Mouse (Mus musculus) hematopoietic stem cell, adult 5-6 weeks (primary cell): Measurements from ENCODE around the gene Fam129b. TPM values are rescaled to one million over a fixed set of nuclear protein-coding genes. Genes with fewer than 3 reads are reported as not detected.
"Not testable (repeated sequence)": the region's sequence is repeated elsewhere in the genome, so short reads cannot be mapped to it uniquely, and the experiment has no call there.

Experiments used
- ATAC-seq, 2 experiments: fragments of 125-278 bp in 1 of 2; replicated peaks in 1 of 2; 2 replicates each; pipeline ENCODE4 v1.8.0; 2016 to 2017; ENCODE audit warnings: inconsistent platforms in 2 of 2, mild to moderate bottlenecking in 2 of 2, moderate number of reproducible peaks in 2 of 2, low read depth in 1 of 2, moderate TSS enrichment in 1 of 2; ENCODE audit not compliant: low FRiP score in 2 of 2, poor library complexity in 2 of 2, severe bottlenecking in 2 of 2, insufficient read depth in 1 of 2, low TSS enrichment in 1 of 2
- total RNA-seq: library from RNA; stranded (forward); fragments of 172-1452, 232-1000 nt; gene quantifications from 2 replicates; pipeline ENCODE4 v1.2.3, GENCODE M21; 2017

Gene Fam129b
- 26.5 and 33.9 TPM in 2 replicates for total RNA-seq

GRCm38 (mm10) chr2:32875675-32876489 is at the start of gene Fam129b:
Gene Fam129b (plus strand): TSS chr2:32876114.
- peak; percentile 54 to 65; a peak in 3 of 4 replicates for ATAC-seq

DNA sequence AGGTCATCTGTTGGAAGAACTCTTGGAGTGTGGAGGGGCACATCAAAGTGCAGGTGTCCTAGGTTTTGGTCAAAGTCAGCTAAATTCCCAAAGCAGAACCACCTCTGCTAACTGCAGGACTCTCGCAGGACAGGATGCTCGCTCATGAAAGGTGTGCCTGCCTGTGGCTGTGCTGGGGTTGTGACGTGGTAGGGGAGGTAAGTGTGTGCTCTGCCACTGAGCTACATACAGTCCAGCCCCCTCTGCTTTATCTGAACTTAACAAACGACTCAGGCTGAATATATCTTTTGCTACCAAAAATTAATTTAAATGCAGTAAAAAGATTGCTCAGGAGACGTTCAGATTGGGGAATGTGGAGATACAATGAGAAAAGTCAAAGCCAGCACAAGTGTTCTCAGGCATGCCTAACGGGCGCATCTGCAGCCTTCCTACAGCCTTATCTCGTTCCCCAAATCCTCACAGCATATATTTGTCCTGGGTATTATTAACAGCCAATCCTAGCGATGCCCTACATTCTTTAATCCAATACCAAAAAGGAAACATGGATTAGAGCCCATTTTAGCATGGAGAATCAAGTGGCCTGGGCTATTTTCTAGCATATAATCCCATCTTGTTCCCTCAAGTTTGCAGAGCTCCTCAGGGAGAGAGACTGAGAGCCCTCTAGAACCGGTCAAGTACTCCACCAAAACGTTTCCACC is 46.8 kb upstream of the Fam129b start:
- no peak for ATAC-seq

DNA sequence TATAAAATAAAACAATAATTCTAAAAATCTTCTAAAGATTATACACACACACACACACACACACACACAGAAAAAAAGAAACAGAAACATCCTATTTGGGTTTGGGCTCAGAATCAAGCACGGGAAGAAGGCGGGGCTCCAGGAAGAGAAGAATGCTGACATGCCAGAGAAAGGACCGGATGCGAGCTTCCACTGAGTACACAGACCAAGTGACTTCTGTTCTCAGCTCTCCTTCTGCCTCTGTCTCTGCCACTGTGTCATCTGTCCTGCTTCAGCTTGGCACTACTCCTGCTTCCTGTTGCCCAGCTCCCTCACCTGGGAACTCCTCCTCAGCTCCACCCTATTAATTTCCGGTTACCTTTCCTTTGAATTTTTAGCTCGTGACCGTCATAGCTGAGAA is 41.4 kb upstream of the Fam129b start:
- ATAC-seq = peak; percentile 65 to 72; a peak in 2 of 4 replicates

- no peak for ATAC-seq
Measured at GRCm38 (mm10) chr2:32835588-32835987, 40.3 kb upstream of the Fam129b start.

GRCm38 (mm10) chr2:32838147-32838884 is 37.6 kb upstream of the Fam129b start:
- ATAC-seq = no peak

GRCm38 (mm10) chr2:32839261-32839660 is 36.7 kb upstream of the Fam129b start:
- ATAC-seq = no peak

DNA sequence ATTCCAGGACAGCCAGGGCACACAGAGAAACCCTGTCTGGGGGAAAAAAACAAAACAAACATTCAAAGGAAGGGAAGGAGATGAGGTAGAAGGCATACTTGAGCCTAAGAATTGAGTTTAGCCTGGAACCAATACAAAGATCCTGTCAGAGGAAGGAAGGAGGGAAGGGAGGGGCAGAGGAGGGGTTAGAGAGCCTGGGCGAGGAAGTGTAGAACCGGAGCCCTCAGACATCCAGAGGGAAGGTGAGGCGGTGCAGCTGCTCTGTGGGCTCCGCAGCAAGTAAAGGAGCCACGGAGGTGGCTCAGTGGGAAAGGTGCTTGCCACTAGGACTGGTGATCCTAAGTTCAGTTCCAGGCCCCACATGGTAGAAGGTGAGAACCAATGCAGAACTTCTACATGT is 34.8 kb upstream of the Fam129b start:
- ATAC-seq = 0 out of 4 replicates have a peak, but pooled peaks of 1 of the 2 experiments have one; percentile 38

DNA sequence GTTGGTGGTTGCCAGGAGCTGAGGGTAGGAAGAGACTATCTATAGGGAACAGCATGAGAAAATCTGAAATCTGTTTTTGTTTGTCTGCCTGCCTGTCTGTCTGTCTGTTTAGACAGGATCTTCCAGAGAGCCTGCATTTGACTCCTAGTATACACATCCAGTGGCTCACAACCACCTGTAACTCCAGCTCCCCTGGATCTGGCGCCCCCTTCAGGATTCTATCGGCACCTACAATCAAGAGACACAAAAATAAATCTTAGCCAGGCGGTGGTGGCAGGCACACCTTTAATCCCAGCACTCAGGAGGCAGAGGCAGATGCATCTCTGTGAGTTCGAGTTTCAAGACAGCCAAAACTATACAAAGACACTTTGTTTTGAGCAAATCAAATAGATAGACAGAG is 33.4 kb upstream of the Fam129b start:
- no peak for ATAC-seq

DNA sequence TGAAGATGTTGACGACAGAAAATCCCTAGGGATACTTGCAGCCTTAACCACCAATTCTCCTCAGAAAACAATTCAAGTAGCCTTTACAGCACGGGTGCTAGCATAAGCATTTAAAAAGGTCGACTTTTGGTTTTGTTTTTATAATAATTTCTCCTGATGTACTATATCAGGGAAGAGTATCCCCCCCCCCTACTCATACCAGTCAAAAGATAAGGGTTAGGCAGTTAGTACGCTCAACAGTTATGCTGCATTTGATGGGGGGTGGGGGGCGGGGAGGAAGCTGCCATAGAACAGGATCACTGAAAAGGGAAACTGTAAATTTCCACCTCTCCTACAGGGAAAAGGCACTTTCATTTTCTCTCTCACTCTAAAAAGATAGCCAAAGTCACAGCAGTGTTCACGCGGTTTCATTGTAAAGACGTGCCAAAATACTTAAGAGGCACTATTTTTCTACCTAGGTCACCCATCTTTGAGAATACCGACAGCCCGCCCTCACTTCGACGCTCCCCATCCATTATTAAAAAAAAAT is 30.3 kb upstream of the Fam129b start:
- peak in 1 of 2 experiments; percentile 30; a peak in 1 of 4 replicates for ATAC-seq

DNA sequence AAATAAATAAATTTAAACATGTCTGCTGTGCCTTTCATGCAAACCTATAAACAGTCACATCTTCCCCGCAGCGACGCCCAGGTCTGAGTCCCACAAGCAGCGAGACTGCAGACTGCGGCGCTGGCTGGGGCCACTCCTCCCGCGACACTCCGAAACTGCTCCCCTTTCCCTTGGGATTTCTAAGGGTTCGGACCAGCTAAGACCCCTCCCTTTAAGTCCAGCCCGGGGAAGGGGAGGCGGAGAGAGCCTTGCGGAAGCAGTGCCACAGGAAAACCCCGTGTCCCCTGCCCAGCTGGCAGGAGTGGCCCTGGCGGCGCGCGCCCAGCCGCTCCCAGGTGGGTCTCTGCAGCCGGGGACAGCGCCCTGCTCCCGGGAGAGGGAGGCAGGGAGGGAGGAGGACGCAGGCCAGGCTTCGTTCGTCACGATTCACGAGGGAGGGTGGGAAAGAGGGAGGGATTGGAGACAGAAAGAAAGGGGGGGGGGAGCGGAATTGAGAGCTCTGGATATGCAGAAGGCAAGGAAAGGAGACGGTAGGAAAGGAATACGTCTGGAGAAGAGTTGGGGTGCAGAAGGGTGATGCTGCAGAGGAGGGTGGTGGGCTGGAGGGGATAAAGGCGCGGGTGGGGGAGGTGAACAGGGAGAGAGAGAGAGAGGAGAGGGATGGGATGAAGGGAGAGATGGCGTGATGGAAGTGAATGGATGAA is 29.7 kb upstream of the Fam129b start:
- ATAC-seq = peak; percentile 8 to 29; a peak in 1 of 4 replicates

DNA sequence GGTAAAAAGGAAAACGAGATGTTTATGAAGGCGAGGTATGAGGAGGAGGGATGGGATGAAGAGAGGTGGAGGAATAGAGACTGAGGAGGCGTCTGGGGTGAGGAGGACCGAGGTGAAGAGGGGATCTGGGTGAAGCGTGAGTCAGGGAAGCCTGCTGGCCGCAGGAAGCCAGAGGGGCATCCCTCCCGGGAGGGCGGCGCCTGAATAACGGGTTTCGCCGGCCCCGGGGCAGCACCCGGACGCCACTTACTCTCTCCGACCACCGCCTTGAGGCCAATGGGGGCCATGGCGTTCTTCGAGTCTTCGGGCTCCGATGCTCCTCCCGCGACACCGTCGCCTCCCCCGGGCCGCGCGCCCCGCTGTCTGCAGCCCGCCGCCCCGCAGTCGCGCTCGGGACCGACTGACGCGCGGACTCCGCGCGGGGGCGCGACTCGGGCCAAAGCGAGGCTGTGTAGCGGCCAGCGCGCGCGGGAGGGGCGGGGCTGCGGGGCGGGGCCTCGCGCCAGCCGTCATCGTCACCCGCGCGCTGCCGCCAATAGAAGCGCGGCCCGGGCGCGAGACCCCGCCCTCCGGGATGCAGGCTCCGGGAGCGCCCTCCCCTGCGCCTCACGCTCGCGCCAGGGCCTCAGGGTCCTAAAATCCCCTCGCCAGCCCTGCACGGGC is 29.0 kb upstream of the Fam129b start, which contains the start of gene Stxbp1:
Stxbp1 (minus strand) TSS at position 441 of the 663 bp plus-strand sequence.
- peak; percentile 78 to 92 for ATAC-seq

DNA sequence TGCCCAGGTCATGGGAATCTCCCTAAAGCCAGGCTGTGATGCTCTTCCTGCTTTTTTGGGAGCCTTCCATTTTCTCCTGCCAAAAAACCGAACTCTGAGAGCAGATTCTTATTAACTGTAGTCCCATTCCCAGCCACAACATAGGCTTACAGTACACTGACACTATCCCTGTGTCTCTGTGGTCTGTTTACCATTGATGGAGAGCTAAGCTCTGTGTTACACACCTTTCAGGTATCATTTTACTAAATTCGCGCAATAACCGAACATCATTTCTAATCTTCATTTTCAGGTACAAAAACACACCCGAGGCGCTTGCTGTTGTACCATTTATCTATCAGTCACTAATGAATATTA is 28.5 kb upstream of the Fam129b start:
- peak; percentile 14 to 38; a peak in 3 of 4 replicates for ATAC-seq

DNA sequence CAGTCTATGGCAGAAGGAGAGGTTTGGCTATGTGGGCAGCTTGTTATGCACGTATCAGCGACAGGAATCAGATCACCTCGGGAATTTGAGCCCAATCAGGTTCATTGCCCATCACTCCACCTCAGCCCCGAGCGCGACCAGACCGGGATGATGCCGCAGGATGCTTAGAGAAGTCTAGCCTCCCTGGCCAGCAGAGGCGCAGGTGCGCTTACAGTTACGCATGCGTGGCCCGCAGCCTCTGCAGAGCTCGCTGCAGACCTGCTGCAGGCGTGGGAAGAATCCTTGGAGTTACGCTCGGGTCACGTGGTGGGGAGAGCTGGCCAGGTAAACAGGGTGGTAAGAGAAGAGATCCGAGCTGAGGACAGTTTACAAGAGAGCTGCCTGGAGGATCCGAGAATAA is 23.8 kb upstream of the Fam129b start:
- ATAC-seq = peak; percentile 44 to 50; a peak in 2 of 4 replicates

DNA sequence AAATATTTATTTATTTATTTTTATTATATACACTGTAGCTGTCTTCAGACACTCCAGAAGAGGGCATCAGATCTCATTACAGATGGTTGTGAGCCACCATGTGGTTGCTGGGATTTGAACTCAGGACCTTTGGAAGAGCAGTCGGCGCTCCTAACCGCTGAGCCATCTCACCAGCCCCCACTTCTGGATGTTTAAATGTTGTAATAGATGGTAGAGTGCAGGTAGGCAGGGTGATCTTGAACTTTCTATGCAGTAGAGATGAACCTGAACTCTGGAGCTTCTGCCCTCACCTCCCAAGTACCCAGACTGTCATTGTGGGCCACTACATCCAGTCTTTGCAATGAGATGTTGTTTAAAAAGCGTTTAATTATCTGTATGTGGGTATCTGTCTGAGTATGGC is 22.2 kb upstream of the Fam129b start:
- not testable (repeated sequence) for ATAC-seq

DNA sequence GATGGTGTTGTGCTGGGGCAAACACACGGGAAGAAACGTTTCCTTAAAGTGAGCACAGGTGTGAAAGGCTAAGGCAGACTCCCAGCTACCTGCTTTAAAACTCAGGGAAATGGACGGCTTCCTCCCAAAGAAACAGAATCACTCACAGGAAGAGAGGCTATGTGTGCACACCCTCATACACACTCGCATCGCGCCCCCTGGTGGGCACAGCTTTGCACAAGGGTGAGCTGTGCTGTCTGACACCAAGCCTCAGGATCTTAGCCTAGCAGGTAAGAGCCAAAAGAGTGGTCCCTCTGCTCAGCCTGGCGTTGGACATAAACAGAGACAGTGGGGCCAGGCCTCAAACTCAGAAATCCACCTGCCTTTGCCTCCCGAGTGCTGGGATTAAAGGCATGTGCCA is 21.7 kb upstream of the Fam129b start:
- ATAC-seq = peak; percentile 76 to 79

DNA sequence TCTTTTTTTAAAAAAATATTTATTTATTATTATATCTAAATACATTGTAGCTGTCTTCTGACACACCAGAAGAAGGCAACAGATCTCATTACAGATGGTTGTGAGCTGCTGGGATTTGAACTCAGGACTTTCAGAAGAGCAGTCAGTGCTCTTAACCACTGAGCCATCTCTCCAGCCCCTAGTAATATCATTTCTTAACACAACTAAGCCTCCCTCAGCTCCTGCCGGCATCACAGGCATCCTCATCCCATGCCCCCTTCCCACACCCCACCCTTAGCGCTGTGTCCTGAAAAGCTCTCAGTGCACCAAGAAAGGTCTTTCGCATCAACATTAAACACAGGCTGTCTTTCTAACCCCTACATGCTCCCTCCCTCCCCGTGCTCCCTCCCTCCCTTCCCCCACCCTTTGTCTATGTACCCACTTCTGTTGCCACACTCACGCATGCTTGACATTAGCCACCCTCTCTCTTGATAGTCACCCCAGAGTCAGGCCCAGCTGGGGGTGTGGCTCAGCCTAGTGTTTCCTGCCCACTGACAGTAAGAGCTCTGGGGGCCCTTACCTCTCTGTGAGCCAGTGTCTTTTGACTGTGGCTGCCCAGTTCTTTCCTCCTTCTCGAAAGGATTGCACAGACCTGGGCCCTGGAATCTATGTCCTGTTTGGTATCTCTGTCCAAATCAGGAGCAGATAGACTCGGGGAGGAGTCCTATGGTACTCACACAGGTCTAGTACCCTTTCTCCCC is 20.7 kb upstream of the Fam129b start:
- ATAC-seq = no peak
